Mouse (Mus musculus) small intestine, adult 2 months (tissue): ENCODE data around the gene Dcakd. TPM values are rescaled to one million over a fixed set of nuclear protein-coding genes. Genes with fewer than 3 reads are reported as not detected.

Experiments used
- H3K27ac ChIP-seq: fragments of 200-500 bp; 2 replicates; pipeline ENCODE4 v1.5.1; 2012; ENCODE audit warnings: low read depth, low read length, control low read depth, inconsistent platforms; ENCODE audit not compliant: insufficient read depth
- H3K27me3 ChIP-seq: fragments of 200-500 bp; 2 replicates; pipeline ENCODE4 v1.6.1; 2012; ENCODE audit warnings: mild to moderate bottlenecking, moderate library complexity, low read length, inconsistent platforms; ENCODE audit not compliant: control insufficient read depth, insufficient read depth
- H3K36me3 ChIP-seq: fragments of 200-500 bp; 2 replicates; pipeline ENCODE4 v1.6.1; 2012; ENCODE audit warnings: mild to moderate bottlenecking, low read length, control low read depth, inconsistent platforms; ENCODE audit not compliant: control insufficient read depth, insufficient read depth
- H3K4me1 ChIP-seq: fragments of 200-500 bp; 2 replicates; pipeline ENCODE4 v1.6.1; 2012; ENCODE audit warnings: low read length, inconsistent platforms, mixed read lengths; ENCODE audit not compliant: control insufficient read depth, insufficient read depth, insufficient read length
- H3K4me3 ChIP-seq: fragments of 200-500 bp; 2 replicates; pipeline ENCODE4 v1.5.1; 2012; ENCODE audit warnings: low read depth, mild to moderate bottlenecking, control low read depth, inconsistent platforms, low read length, moderate library complexity
- CTCF ChIP-seq: fragments of 200-500 bp; IDR thresholded peaks from 2 replicates; pipeline ENCODE4 v1.5.1; 2012; ENCODE audit warnings: low read depth, mild to moderate bottlenecking, control low read depth, inconsistent platforms, low read length, moderate library complexity, mixed read lengths; ENCODE audit not compliant: insufficient replicate concordance, insufficient read length; ENCODE audit errors: extremely low read depth
- POLR2A ChIP-seq: fragments of 200-500 bp; IDR thresholded peaks from 2 replicates; pipeline ENCODE4 v1.6.1; 2012; ENCODE audit warnings: low read depth, mild to moderate bottlenecking, control low read depth, inconsistent platforms, low read length, moderate library complexity
- WGBS: fragments of 180-500 bp; shearing (Covaris S2); methylation state at CpG from one replicate; pipeline ENCODE4 v1.1.7; 2018; 5-methylcytosine and 5-hydroxymethylcytosine counted together
- polyA plus RNA-seq: library from polyadenylated mRNA; depleted of rRNA; stranded (reverse); fragments of >200 nt; gene quantifications from 2 replicates; pipeline ENCODE4 v1.2.3, GENCODE M21; 2012

Gene Dcakd
- polyA plus RNA-seq, 1 experiment: 57.7 TPM

DNA sequence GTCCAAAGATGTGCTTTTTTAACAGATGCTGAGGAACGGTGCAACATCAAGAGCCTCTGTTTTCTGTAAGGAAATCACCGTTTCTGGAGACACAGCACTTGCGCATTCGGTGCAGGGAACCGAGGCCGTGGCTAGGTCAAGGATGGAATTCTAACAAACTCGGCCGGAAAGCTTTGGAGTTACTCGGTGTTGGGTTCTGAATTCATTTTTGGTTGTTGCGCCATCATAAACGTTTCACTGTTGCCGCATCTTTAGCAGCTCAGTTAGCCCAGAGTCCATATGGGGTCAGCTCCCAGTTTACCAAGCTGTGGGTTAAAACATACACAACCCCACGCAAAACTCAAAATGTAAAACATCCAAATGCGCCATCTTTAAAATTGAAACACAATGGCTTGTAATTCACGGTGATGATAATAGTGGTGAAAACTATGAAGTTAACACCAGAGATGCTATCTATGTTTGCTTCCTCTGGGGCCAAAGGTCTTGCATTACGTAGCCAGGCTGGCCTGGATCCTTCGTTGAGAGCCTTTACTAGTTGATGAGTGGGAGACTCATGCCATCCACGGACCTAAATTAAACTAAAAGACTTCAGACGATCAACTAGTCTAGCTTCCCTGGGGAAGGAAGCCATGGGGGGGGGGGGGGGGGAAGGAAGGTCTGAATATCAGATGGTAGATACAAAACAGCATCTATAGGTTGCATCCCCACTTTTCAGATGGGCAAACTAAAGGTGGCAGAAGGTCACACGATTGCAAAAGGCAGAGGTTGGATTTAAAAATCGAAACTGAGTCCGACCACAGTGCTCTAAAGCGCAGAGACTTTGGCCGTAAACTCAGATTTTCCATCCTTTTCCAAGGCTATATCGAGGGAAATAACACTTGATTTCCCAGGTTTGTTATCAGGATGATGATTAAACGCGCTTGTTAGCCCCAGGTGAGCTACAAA lies 12.0 kb downstream of the Dcakd start:
- no peak for TF ChIP-seq CTCF
- TF ChIP-seq POLR2A: no peak
- H3K27ac ChIP-seq: peak overlapping the region; percentile 35
- H3K4me1 ChIP-seq: no peaks in the 10 kb centered on the region; the same call in 1 of the 2 replicates
- H3K27me3 ChIP-seq: no peaks in the 10 kb centered on the region
- H3K36me3 ChIP-seq: no peaks in the 10 kb centered on the region
- WGBS: 41% methylated on average over 27 of the region's 27 CpGs
- peak overlapping the region; percentile 92 for H3K4me3 ChIP-seq

DNA sequence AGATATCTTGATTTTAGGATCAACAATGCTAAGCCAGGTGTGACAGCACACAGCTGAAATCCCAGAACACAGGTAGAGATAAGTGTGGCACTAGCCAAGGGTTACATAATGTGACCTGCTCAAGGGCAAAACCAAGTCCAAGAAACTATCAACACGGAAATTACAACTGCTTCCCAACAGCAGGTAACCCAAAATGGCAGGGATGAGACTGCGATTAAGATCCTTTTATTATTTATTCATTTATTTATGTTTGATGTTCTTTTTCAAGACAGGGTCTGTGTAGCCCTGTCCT lies 17.0 kb downstream of the Dcakd start:
- Histone ChIP-seq H3K27ac (no peak overlapping the region), H3K36me3 (no peaks in the 10 kb centered on the region), H3K27me3 (no peaks in the 10 kb centered on the region), H3K4me1 (peaks cover 4% of the 10 kb centered on the region; the same call in 1 of the 2 replicates), H3K4me3 (no peak overlapping the region)
- 48% methylated on average over 2 of the region's 2 CpGs for WGBS
- TF ChIP-seq CTCF (no peak), POLR2A (no peak)

DNA sequence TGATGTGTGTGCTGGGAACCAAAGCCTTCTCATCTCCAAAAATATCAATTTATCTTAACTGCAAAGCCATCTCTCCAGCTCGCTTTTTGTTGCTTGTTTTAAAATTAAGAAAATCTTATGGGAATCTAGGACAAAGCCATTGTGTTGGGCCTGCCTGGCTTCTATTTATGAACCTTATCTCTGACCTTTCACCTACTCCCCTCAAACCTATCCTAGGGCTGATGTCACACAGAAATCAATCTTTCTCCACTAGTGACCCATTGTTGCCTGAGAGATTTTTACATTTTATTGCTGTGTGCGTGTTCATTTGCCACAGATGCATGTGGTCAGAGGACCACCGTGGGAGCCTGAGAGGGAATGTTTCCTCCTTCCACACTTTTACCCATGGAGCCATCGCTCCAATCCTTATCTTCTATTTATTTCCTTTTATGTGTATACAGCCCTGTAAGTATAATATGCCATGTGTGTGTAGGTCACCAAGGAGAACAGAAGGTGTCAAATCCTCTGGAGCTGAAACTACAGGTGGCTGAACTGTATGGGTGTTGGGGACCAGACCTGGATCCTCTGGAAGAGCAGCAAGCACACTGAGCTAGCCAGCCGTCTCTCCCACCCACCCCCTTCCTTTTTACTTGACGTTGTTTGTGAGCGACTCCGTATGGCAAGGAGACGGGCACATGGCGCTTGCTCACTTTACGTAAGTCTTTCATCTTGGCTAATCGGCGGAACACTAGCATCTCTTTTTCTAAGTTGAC lies 17.5 kb downstream of the Dcakd start:
- WGBS: 46% methylated on average over 13 of the region's 13 CpGs
- Histone ChIP-seq H3K4me3 (no peak overlapping the region), H3K4me1 (peaks cover 4% of the 10 kb centered on the region; the same call in 1 of the 2 replicates), H3K27ac (no peak overlapping the region), H3K27me3 (no peaks in the 10 kb centered on the region), H3K36me3 (no peaks in the 10 kb centered on the region)
- no peak for TF ChIP-seq CTCF
- TF ChIP-seq POLR2A: no peak

DNA sequence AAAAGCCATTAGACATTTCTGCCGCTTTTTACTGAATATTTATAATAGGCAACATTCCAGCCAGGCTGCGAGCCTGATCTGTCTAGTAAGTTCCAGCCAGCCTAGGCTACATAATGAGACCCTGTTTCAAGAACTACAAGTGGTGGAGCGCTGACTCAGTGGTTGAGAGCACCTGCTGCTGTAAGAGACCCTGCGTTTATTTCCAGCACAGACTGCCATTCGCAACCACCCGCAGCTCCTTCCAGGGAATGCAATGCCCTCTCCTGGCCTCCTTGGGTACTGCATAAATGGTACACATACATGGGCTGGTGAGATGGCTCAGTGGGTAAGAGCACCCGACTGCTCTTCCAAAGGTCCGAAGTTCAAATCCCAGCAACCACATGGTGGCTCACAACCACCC lies 18.9 kb downstream of the Dcakd start:
- H3K27me3 ChIP-seq: no peaks in the 10 kb centered on the region
- peaks cover 4% of the 10 kb centered on the region; the same call in 1 of the 2 replicates for H3K4me1 ChIP-seq
- no peak overlapping the region for H3K4me3 ChIP-seq
- no peak for TF ChIP-seq POLR2A
- TF ChIP-seq CTCF: peak; percentile 46; the same call in 1 of the 2 replicates
- no peaks in the 10 kb centered on the region for H3K36me3 ChIP-seq
- 80% methylated on average over 8 of the region's 8 CpGs for WGBS
- H3K27ac ChIP-seq: no peak overlapping the region

DNA sequence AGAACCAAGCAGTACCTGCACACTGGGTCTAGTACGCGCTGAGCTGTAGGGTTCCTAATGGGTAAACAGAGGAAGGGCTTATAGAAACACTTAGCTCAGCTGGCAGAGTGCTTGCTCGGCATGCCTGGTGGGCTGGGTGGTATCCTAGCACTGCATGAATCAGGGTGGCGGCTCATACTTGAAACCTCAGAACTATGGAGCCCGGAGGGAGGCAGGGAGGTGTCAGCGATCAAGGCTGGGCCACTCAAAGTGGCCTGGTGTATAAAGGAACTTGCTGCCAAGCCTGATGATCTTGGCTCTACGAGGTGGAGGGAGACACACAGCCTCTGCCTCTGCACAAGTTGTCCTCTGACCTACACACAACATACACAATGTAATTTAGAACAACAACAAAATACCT lies 19.6 kb downstream of the Dcakd start:
- Histone ChIP-seq H3K27ac (no peak overlapping the region), H3K4me1 (peaks cover 4% of the 10 kb centered on the region; the same call in 1 of the 2 replicates), H3K27me3 (no peaks in the 10 kb centered on the region), H3K4me3 (no peak overlapping the region), H3K36me3 (no peaks in the 10 kb centered on the region)
- 80% methylated on average over 7 of the region's 7 CpGs for WGBS
- TF ChIP-seq POLR2A: no peak
- TF ChIP-seq CTCF: no peak

DNA sequence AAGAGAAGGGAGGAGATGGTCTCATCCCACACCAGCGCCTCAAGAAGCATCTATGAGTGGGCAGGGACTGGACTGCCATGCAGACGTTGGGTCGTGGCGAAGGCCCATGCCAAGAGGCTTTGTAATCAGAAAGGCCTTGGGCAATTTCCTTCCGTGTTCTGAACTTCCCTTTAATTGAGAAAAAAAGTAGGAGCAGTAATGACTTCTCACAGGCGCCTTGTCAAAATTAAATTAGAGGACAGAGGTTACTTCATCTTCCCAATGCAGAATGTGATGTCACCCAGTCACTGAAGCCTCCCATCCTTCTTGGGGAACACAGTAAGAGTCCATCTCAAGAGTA lies 21.2 kb downstream of the Dcakd start:
- 0 out of 2 replicates have a peak overlapping the region, but pooled peaks have one; percentile 12 for H3K27ac ChIP-seq
- TF ChIP-seq POLR2A (no peak), CTCF (no peak)
- peaks cover 6% of the 10 kb centered on the region for H3K4me1 ChIP-seq
- H3K36me3 ChIP-seq: no peaks in the 10 kb centered on the region
- 53% methylated on average over 6 of the region's 6 CpGs for WGBS
- no peaks in the 10 kb centered on the region for H3K27me3 ChIP-seq
- no peak overlapping the region for H3K4me3 ChIP-seq
